Mouse (Mus musculus) lung, postnatal 10 days (tissue): ENCODE results near the gene Gm21992.

ENCODE experiments used
- DNase-seq: peaks from one replicate; pipeline ENCODE4 v3.0.0; 2021

Gm21992 gene

GRCm38 (mm10) chr19:4711098-4711600 lies 100.3 kb downstream of the Gm21992 start, which contains the start of gene Sptbn2:
TSS of gene Sptbn2 (plus strand) at chr19:4711167.
- no peak for DNase-seq

- no peak for DNase-seq
Observed at GRCm38 (mm10) chr19:4708765-4709164, 102.6 kb downstream of the Gm21992 start.

- DNase-seq: no peak
Observed at GRCm38 (mm10) chr19:4701221-4701620, 110.2 kb downstream of the Gm21992 start.

- no peak for DNase-seq
Observed at GRCm38 (mm10) chr19:4700656-4701055, 110.8 kb downstream of the Gm21992 start.

- DNase-seq: no peak
Observed at GRCm38 (mm10) chr19:4699821-4700220, 111.6 kb downstream of the Gm21992 start.

DNA sequence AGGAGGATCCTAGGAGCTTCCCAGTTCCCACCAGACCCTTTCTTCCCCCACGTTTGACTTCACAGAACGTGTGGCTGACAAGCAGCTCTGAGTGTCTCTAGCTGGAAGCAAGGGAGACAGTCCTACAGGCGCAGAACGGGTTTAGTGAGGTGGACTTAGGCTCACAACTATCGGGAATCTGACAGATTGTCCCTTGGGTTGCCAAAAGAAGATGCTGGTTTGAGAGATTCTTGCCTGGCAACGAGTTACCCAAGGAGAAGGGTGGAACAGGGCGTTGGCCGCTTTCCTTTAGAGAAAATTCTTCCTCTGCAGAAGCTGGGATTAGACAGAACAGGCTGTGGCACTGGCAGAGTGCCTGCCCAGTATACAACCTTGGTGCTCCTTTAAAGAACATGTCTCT lies 112.6 kb downstream of the Gm21992 start:
- no peak for DNase-seq

DNA sequence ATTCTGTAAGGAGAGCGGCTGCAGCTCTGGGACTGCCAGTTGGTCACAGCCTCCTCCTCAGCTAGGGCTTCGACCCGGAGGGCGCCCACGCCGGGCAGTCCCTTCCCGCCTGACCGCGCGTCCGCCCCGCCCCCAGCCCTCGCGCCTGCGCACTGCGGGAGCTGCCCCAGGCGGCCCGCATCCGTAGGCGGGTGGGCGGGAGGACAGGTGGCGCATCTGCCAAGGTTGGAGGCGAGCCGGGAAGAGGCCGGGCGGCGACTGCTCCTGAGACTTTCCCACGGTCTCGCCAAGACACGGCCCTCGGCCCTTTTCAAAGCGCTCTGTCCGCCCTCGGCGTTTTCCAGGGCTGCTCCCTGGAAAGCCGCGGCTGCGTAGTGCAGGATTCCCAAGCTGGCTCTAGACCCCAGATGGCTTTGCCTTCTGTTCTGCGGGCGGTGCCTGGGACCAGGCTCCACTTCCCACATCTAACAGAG lies 113.2 kb downstream of the Gm21992 start, which contains the start of gene Gm960:
TSS of gene Gm960 (minus strand) at position 464 of the 473 bp plus-strand sequence.
- peak; percentile 66 for DNase-seq

DNA sequence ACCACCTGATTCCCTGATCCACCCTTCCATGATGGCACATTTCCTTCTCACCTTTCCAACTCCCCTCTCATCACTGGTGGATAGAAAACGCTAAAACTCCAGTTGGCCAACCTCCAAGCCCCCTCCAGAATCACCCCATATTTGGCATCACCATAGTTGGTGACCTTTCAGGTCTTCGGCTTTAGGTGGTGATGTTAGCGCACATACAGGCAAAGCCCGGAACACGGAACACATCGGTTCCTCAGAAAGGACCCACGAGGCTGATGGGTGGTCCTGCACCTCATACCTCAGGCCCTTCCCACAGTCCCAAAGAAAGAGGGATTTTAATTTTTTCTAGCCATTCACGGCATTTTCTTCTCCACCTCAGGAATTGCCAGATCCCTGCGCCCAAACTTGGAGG lies 113.7 kb downstream of the Gm21992 start:
- DNase-seq: no peak

GRCm38 (mm10) chr19:4697121-4697520 lies 114.3 kb downstream of the Gm21992 start:
- no peak for DNase-seq

DNA sequence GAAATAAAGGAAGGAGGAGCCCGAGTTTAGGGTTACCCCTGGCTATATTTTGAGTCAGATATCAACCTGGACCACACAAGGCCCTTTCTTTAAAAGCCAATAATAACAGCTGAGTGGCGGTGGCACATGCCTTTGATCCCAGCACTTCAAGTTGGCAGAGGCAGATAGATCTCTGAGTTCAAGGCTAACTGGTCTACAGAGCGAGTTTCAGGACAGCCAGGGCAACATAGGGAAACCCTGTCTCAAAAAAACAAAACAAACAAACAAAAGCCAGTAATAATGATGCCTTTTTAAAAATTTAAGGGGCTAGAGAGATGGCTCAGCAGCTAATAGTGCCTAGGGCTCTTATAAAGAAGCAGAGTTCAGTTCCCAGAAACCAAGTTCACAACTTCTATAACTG lies 117.1 kb downstream of the Gm21992 start:
- no peak for DNase-seq
